Mouse (Mus musculus): ENCODE results near the gene Tmem109. TPM values are rescaled to one million over a fixed set of nuclear protein-coding genes. Genes with fewer than 3 reads are reported as not detected.

The Tmem109 gene
- polyA plus RNA-seq, 1 experiment from 2014 or later: 91.7 TPM

DNA sequence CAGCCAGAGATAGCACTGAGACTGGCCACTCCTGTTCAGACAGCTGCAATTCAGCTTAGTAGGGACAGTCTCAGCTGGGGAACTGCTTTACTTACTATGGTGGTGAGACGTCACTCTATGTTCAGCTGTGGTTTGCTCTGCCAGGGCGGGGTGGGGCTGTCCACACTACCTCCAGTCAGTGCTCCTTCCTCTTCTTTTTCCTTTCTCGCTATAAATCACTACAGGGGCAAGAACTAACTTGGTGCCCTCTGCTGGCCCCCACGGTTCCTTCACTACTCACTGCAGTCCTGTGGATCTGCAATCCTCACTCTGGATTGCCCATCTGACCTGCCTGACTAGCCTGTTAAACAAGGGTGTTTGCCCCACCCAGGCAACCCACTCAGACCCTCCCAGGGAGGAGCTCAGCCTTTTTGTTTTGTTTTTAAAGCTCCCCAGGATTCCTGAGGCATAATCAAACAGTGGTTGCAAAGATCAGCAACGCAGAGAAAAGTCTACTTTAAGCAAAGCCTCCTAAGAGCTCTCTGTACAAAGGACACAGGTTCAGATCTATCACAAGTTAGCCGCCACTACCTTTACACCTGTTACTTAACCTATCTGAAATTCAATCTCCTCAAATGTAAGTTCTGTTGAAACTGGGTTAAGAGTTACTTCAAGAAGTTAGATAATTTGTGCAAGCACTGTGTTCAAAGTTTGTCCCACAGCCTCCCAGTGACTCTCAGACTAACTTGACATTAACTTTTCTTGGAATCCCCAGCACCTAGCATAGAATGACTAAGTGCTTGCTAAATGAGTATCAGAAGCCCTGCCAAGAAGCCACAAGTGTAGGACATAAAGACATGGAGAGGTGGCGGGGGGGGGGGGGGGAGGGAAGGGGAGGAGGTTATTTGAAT, 1.5 kb downstream of the Tmem109 start:
- peak overlapping the region; percentile 73 for H3K4me2 ChIP-seq (ENCODE audit: low read length)
- no peak overlapping the region for H3K27ac ChIP-seq (ENCODE audit: low read depth)
- WGBS: 43% methylated on average over 7 of the region's 7 CpGs
- peaks cover 8% of the 10 kb centered on the region; the same call in 1 of the 2 replicates for H3K9me3 ChIP-seq (ENCODE audit: control insufficient read depth, low read length)
- H3K4me3 ChIP-seq (ENCODE audit: low read depth, low read length): peak overlapping the region; percentile 60
- H3K9ac ChIP-seq (ENCODE audit: low read length): peak overlapping the region; percentile 67
- no peaks in the 10 kb centered on the region for H3K27me3 ChIP-seq (replicated peaks; ENCODE audit: control insufficient read depth, insufficient read depth, low read length)
- ATAC-seq (replicated peaks; ENCODE audit: low FRiP score, low TSS enrichment, low read depth) (peak; percentile 26), DNase-seq (ENCODE audit: low spot score) (no peak)
- peaks cover 7% of the 10 kb centered on the region; the same call in 1 of the 2 replicates for H3K36me3 ChIP-seq (ENCODE audit: control insufficient read depth, insufficient read depth, low read length)
- peaks cover 15% of the 10 kb centered on the region for H3K4me1 ChIP-seq (replicated peaks; ENCODE audit: control insufficient read depth, insufficient read depth, low read length)

DNA sequence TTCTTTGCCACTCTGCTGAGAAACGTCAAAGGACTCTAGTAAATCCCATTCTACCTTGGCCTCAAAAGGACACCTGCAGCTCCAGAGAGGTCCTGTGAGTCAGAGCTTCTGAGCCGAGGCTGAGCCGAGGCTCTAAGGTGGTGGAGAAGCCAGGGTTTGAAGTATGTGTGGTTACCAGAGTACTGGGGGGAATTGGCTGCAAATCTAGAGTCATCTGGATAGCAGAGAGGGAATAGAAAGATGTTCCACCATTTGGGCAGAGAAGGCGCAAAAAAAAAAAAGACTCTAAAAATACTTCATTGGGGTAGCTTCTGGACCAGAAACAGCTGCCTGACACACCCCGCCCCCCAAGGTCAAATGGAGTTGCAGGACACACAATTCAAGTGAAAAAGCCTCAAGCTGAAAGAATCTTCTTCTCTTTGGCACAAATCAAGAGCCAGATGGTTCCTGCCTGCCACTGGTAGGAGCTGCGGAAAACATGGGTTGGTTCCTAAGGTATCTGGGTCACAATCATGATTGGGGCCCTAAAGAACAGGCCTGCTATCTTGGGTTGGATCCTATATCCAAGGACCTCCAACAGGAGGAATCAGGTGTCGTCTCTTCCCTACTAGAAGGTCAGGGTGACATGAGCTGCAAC, 3.5 kb downstream of the Tmem109 start:
- ATAC-seq (replicated peaks; ENCODE audit: low FRiP score, low TSS enrichment, low read depth) (no peak), DNase-seq (ENCODE audit: low spot score) (no peak)
- H3K9ac ChIP-seq (ENCODE audit: low read length): no peak overlapping the region
- H3K27me3 ChIP-seq (replicated peaks; ENCODE audit: control insufficient read depth, insufficient read depth, low read length): no peaks in the 10 kb centered on the region
- H3K4me1 ChIP-seq (replicated peaks; ENCODE audit: control insufficient read depth, insufficient read depth, low read length): peaks cover 15% of the 10 kb centered on the region
- H3K9me3 ChIP-seq (ENCODE audit: control insufficient read depth, low read length): no peaks in the 10 kb centered on the region
- no peak overlapping the region for H3K4me2 ChIP-seq (ENCODE audit: low read length)
- WGBS: 89% methylated on average over 7 of the region's 7 CpGs
- H3K36me3 ChIP-seq (ENCODE audit: control insufficient read depth, insufficient read depth, low read length): peaks cover 18% of the 10 kb centered on the region
- no peak overlapping the region for H3K27ac ChIP-seq (ENCODE audit: low read depth)
- H3K4me3 ChIP-seq (ENCODE audit: low read depth, low read length): no peak overlapping the region

GRCm38 (mm10) chr19:10871328-10871961, 10.4 kb downstream of the Tmem109 start:
- WGBS: 78% methylated on average over 14 of the region's 14 CpGs
- Histone ChIP-seq H3K9ac (ENCODE audit: low read length) (no peak overlapping the region), H3K4me2 (ENCODE audit: low read length) (no peak overlapping the region), H3K4me1 (replicated peaks; ENCODE audit: control insufficient read depth, insufficient read depth, low read length) (peaks cover 21% of the 10 kb centered on the region), H3K36me3 (ENCODE audit: control insufficient read depth, insufficient read depth, low read length) (peaks cover 47% of the 10 kb centered on the region), H3K27me3 (replicated peaks; ENCODE audit: control insufficient read depth, insufficient read depth, low read length) (no peaks in the 10 kb centered on the region), H3K9me3 (ENCODE audit: control insufficient read depth, low read length) (no peaks in the 10 kb centered on the region), H3K4me3 (ENCODE audit: low read depth, low read length) (no peak overlapping the region), H3K27ac (ENCODE audit: low read depth) (no peak overlapping the region)
- no peak for DNase-seq (ENCODE audit: low spot score)
- no peak for ATAC-seq (replicated peaks; ENCODE audit: low FRiP score, low TSS enrichment, low read depth)

- no peak overlapping the region for H3K9ac ChIP-seq (ENCODE audit: low read length)
- WGBS: 95% methylated on average over 3 of the region's 3 CpGs
- no peak overlapping the region for H3K4me3 ChIP-seq (ENCODE audit: low read depth, low read length)
- H3K4me2 ChIP-seq (ENCODE audit: low read length): no peak overlapping the region
- DNase-seq (ENCODE audit: low spot score) (no peak), ATAC-seq (replicated peaks; ENCODE audit: low FRiP score, low TSS enrichment, low read depth) (no peak)
- peaks cover 21% of the 10 kb centered on the region for H3K4me1 ChIP-seq (replicated peaks; ENCODE audit: control insufficient read depth, insufficient read depth, low read length)
- no peak overlapping the region for H3K27ac ChIP-seq (ENCODE audit: low read depth)
- H3K36me3 ChIP-seq (ENCODE audit: control insufficient read depth, insufficient read depth, low read length): peaks cover 53% of the 10 kb centered on the region
- H3K27me3 ChIP-seq (replicated peaks; ENCODE audit: control insufficient read depth, insufficient read depth, low read length): no peaks in the 10 kb centered on the region
- no peaks in the 10 kb centered on the region for H3K9me3 ChIP-seq (ENCODE audit: control insufficient read depth, low read length)
Measured at GRCm38 (mm10) chr19:10870676-10871075, 11.1 kb downstream of the Tmem109 start.

DNA sequence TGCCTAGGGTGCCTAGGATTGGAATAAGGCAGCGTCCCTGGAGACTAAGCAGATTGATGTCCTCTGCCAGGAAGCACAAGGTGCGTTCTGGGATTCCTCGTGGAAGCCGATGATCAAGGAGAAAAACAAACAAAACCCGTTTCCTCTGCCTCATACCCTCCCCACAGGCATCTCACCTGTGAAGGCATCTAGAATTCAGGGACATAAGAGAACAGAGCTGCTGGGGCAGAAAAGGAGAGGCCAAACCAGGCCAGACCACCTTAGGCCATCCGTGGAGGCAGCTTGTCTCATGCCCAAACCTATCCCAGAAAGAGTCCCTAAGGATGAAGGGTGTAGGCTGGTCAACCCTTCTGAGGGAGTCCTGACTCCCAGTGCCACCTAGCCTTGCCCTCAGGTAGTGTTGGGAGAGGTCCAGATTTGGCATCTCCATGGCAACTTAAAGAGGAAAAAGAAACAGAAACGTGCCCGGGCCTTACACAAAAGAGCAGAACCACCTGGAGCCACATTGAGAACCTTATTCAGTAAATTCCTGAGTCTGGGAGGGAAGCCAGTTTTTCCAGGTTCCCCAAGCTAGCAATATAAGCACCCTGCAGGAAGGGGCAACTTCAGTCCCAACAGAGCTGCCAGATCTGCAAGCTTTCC, 11.8 kb downstream of the Tmem109 start, which contains the start of gene Tmem132a:
TSS of gene Tmem132a (minus strand) at position 55 of the 642 bp plus-strand sequence.
- peak within 1 kb of the TSS; percentile 85 for H3K9ac ChIP-seq (ENCODE audit: low read length)
- 4% methylated on average over 8 of the region's 8 CpGs for WGBS
- H3K4me1 ChIP-seq (replicated peaks; ENCODE audit: control insufficient read depth, insufficient read depth, low read length): peaks cover 21% of the 10 kb centered on the region
- peaks cover 60% of the 10 kb centered on the region for H3K36me3 ChIP-seq (ENCODE audit: control insufficient read depth, insufficient read depth, low read length)
- no peaks in the 10 kb centered on the region for H3K27me3 ChIP-seq (replicated peaks; ENCODE audit: control insufficient read depth, insufficient read depth, low read length)
- ATAC-seq (replicated peaks; ENCODE audit: low FRiP score, low TSS enrichment, low read depth) (peak; percentile 28), DNase-seq (ENCODE audit: low spot score) (no peak)
- H3K4me2 ChIP-seq (ENCODE audit: low read length): peak within 1 kb of the TSS; percentile 86
- peak within 1 kb of the TSS; percentile 88 for H3K4me3 ChIP-seq (ENCODE audit: low read depth, low read length)
- H3K9me3 ChIP-seq (ENCODE audit: control insufficient read depth, low read length): no peaks in the 10 kb centered on the region
- peak within 1 kb of the TSS; percentile 84 for H3K27ac ChIP-seq (ENCODE audit: low read depth)

DNA sequence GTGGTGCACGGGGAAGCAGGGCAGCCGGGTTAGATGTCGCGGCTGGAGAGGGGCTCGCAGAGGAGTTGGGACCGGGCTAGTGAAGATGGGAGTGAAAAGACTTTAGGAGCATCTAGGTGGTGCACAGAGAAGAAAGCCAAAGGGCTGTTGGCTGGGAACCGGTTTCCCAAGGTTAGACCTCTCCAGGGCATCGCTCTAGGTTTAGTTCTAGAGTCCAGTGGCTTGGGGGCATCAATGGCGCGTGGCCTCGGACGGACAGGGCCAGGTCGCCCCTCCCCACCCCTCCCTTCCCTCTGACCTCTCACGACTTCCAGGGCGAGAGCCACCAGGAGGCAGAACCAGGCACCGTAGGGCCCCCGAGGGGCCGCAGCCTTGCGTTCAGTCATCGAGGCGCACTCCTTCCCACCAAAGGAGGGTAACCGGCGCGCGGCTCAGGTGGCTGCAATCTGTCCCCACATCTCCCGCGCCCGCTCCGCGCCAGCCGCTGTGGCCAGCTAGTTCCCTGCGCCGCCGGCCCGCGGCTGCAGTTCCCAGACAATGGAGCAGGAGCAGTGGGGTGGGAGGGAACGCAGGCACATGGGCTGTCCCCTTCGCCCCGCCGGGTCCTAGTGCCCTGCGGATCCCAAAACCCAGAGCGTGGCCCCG, 12.4 kb downstream of the Tmem109 start:
- ATAC-seq (replicated peaks; ENCODE audit: low FRiP score, low TSS enrichment, low read depth): peak; percentile 88
- no peaks in the 10 kb centered on the region for H3K27me3 ChIP-seq (replicated peaks; ENCODE audit: control insufficient read depth, insufficient read depth, low read length)
- peak overlapping the region; percentile 86 for H3K4me2 ChIP-seq (ENCODE audit: low read length)
- peak overlapping the region; percentile 84 for H3K27ac ChIP-seq (ENCODE audit: low read depth)
- H3K9ac ChIP-seq (ENCODE audit: low read length): peak overlapping the region; percentile 85
- peaks cover 65% of the 10 kb centered on the region for H3K36me3 ChIP-seq (ENCODE audit: control insufficient read depth, insufficient read depth, low read length)
- H3K4me3 ChIP-seq (ENCODE audit: low read depth, low read length): peak overlapping the region; percentile 88
- H3K9me3 ChIP-seq (ENCODE audit: control insufficient read depth, low read length): no peaks in the 10 kb centered on the region
- H3K4me1 ChIP-seq (replicated peaks; ENCODE audit: control insufficient read depth, insufficient read depth, low read length): peaks cover 21% of the 10 kb centered on the region
- DNase-seq (ENCODE audit: low spot score): peak; percentile 87
- under 1% methylated on average over 43 of the region's 43 CpGs for WGBS

GRCm38 (mm10) chr19:10868623-10869141, 13.1 kb downstream of the Tmem109 start:
- peak overlapping the region; percentile 88 for H3K4me3 ChIP-seq (ENCODE audit: low read depth, low read length)
- peaks cover 21% of the 10 kb centered on the region for H3K4me1 ChIP-seq (replicated peaks; ENCODE audit: control insufficient read depth, insufficient read depth, low read length)
- no peak overlapping the region for H3K27ac ChIP-seq (ENCODE audit: low read depth)
- H3K9ac ChIP-seq (ENCODE audit: low read length): peak overlapping the region; percentile 85
- peaks cover 65% of the 10 kb centered on the region for H3K36me3 ChIP-seq (ENCODE audit: control insufficient read depth, insufficient read depth, low read length)
- ATAC-seq (replicated peaks; ENCODE audit: low FRiP score, low TSS enrichment, low read depth): no peak
- H3K9me3 ChIP-seq (ENCODE audit: control insufficient read depth, low read length): no peaks in the 10 kb centered on the region
- peak overlapping the region; percentile 86 for H3K4me2 ChIP-seq (ENCODE audit: low read length)
- peak; percentile 65 for DNase-seq (ENCODE audit: low spot score)
- 0% methylated on average over 17 of the region's 17 CpGs for WGBS
- no peaks in the 10 kb centered on the region for H3K27me3 ChIP-seq (replicated peaks; ENCODE audit: control insufficient read depth, insufficient read depth, low read length)

All from intestine, embryonic 14.5 days (tissue).